Mouse (Mus musculus): Measurements from ENCODE around the gene Cep55.

Gene Cep55

DNA sequence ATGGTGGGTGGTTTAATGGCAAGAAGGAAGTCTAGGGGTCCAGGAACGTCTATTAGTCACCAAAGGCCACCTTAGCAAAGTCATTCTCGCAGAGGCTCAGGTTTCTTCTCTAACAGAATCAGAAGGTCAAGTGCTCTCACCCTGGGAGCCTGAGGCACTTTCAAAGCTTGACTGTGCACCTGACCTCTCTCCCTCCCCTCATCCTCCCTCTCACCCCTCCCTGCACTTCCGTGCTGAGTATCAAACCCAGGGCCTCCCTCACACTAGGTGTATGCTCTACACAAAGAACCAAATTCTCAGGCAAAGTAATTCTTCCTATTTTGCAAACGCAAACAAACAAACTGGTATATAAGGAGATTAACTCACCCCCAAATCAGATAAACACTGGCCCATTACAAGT is 41.4 kb downstream of the Cep55 start:
- no peak for DNase-seq (ENCODE audit: extremely low spot score, low read depth, low spot score)

DNA sequence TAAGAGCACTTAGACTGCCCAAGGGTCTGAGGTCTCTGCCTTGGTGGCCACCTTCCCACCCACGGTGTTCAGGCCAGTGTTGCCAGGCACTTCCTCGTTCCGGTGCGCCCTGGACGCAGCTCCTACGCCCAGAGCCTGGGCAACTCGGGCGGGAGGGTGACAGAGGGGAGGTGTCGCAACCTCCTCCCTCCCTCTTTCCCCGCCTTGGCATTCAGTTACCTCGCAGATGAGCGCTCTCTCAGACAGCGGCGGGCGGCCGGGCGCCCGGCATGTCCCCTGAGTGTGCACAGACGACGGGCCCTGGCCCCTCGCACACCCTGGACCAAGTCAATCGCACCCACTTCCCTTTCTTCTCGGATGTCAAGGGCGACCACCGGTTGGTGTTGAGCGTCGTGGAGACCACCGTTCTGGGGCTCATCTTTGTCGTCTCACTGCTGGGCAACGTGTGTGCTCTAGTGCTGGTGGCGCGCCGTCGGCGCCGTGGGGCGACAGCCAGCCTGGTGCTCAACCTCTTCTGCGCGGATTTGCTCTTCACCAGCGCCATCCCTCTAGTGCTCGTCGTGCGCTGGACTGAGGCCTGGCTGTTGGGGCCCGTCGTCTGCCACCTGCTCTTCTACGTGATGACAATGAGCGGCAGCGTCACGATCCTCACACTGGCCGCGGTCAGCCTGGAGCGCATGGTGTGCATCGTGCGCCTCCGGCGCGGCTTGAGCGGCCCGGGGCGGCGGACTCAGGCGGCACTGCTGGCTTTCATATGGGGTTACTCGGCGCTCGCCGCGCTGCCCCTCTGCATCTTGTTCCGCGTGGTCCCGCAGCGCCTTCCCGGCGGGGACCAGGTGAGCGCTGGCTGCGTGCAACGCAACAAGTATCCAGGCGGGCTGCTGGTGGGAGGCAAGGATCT is 42.3 kb downstream of the Cep55 start, which contains the start of gene Ffar4:
Gene Ffar4, plus strand, starts transcription at position 214 of the 901 bp plus-strand sequence.
- DNase-seq (ENCODE audit: extremely low spot score, low read depth, low spot score), result no peak

DNA sequence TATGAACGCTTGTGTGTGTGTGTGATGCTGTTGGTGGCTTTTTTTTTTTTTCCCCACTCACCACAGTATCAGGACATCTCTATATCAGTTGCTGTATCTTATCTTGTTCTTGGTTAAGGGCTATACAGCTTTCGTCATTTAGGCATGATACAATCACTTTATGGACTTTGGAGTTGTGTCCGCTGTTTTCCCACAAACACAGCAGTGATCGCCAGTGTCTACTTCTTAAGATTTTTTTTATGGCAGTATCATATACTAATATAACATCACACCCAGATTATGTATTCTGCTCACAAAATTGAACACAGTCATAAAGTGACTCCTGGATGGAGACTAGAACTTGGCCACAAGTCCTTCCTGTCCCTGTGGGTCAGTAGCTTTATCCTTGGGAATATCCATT is 53.1 kb downstream of the Cep55 start:
- no peak for DNase-seq (ENCODE audit: extremely low spot score, low read depth, low spot score)

DNA sequence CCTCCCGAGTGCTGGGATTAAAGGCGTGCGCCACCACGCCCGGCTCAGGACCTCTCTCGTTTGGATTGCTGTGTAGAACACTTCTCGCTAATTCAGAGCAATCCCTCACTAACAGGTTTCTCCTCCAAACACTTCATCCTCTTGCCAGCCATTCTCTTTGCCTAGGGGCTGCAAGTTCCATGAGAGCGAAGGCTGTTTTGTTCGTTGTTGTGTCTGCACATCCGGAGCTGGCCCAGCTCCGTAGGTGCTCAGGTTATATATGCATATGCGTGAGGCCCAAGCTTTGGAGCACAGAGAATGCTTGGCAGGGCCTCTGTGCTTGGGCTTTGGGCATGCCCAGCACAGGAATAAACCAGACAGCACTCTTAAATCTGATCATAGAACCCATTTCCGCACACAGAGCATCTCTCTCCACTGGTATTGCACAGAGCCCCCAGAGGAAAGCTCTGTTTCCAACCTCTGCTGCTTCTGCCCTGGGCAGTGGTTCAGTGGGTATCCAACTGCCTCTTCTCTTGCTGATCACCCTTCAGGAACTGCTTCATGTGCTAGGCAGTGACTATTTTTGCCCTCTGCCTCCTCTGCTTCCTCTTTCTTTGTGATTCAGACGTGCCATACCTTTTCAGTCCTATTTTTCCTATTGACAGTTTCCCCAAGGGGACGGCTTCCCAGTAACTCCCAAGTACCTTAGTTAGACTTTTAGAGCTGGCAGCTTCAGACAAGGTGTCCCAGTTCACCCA is 54.9 kb downstream of the Cep55 start:
- DNase-seq (ENCODE audit: extremely low spot score, low read depth, low spot score), result no peak

DNA sequence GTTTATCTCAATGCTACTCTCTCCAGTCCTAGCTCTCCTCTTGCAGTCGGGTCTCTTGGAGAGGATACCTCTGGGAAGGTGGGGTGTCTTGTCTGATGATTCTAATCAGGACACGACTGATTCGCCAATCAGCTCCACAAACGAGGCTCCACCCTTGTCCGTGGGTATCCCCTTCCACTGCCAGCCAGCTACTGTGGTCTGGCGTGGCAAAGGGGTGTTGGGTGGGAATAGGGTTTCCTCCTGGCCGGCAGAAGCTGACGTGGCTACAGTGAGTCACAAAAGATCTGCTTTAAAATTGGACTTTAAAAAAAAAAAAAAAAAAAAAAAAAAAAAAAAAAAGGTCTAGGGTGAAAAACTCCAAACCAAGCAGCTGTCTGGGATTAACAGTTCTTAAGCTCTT is 56.2 kb downstream of the Cep55 start:
- no peak for DNase-seq (ENCODE audit: extremely low spot score, low read depth, low spot score)

DNA sequence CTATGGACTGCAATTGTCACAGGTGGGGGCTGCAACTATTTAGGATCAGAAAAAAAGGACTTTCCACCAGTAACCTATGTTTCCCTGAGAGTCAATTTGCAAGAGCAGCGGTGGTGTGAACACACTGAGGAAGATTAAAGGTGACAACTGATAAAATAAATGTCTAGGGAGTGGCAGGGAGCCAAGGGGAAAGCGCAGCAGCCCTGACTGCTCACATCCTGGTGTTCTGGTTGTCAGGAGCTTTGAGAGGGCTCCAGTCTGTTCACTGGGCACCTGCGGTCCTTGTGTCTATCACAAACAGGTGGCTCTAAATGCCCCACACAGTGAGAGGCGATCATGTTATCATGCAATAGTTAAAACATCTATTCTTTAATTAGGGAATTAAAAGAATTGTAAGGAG is 57.8 kb downstream of the Cep55 start:
- DNase-seq (ENCODE audit: extremely low spot score, low read depth, low spot score), result no peak

DNA sequence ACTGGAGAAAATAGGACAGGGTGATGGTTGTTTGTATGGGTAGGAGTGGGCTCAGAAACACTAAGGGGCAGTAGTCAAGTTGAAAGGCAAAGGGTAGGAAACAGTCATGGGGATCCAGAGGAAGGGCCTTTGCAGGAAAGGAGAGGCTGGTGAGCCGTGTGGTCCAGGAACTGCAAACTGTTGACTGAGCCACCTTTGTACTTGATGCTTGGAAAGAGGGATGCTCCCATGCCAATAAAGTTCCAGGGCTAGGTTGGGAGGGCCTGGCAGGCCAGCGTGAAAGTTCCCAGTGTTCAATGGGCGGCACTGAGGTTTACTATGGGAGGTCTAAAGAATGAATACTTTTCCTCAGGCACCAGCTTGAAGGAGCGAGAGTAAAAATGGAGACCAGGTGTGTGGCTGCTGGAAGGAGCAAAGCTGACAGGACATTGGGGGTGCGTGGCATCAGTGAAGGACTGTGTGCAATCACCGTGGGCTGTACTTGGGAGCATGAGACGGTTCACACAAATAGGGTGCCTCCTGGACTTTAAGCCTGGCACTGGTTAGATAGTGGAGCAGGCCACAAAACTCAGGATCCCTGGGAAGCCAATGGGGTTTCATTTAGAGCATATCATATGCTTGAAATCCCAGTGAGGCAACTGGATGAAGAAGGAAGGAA is 60.2 kb downstream of the Cep55 start:
- DNase-seq (ENCODE audit: extremely low spot score, low read depth, low spot score), result no peak

DNA sequence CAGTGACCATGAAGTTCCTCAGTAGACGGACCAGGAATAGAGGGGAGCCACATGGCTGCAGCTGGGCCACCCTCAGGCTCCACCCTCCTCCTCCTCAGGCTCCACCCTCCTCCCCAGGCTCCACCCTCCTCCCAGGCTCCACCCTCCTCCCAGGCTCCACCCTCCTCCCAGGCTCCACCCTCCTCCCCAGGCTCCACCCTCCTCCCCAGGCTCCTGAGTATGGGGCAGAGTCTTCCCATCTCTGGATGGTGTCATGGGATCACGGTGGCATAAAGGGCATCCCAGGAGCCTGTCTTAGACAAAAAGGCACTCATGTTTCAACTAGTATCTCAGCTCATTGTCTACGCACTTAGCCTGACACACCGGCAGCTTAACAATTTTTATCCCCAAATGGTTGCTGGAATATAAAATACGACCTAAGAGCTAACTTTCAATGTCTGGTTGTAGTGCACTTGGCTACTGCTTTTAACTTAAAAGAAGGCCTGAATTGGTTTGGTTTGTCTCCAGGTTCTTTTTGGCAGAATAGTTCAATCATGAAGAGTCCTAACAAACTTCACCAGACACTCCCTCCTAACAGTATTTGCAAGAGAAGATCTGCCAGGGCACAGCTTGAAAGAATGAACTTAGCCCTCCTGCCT is 65.4 kb downstream of the Cep55 start:
- no peak for DNase-seq (ENCODE audit: extremely low spot score, low read depth, low spot score)

DNA sequence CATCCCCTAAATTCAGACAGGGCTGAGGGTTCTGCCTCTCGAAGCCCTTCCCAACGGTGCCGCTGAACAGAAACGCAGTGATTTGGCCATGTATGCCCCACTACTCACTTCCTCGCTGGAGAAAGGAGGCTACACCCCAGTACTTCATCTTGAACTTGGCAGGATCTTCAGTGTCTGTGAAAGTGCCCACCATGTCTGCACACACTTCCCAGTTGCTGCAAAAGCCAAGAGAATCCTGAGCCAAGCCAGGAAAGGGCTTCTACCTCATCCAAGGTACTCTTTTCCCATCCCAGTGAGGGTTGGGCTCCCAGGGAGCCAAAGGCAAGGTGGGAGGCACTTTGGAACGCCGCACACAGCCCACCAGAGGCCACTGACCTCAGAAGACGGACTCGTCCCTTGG is 69.1 kb downstream of the Cep55 start:
- DNase-seq (ENCODE audit: extremely low spot score, low read depth, low spot score), result no peak
